In the genomic region with DNA sequence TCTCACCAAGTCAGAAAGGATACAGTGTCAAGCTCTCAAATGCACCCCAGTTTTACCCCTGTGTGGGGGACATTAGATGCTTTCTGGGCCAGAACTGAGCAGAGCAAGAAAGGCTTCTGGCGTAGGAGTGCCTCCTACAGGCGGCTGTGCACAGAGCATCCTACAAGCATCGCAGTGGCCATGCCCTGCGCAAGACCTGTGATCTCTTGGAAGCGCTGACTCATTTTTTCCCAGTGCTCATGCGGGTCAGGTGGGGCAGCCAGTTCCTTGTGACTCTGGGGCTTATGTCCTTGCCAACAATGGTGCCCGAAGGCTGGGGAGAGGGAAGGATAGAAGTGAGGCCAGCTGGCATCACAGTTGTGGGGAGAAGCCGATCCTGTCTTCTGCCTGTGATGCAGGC, we compare ENCODE assay signal across 8 mouse cellular contexts. TPM values are rescaled to one million over a fixed set of nuclear protein-coding genes. Genes with fewer than 3 reads are reported as not detected.
DNase-seq lines count a peak whose midpoint lies in the region; ATAC-seq and TF ChIP-seq lines count a peak whose summit lies in the region.

No protein-coding gene starts in this region.

- H3K9me3 ChIP-seq in heart, embryonic 16.5 days (replicated peaks; ENCODE audit: control insufficient read depth, low read length): no peaks in the 10 kb centered on the region

- no peak overlapping the region for H3K4me2 ChIP-seq in heart, embryonic 16.5 days (ENCODE audit: low read depth, low read length)

- 0 out of 2 replicates have a peak, but pooled peaks cover 2% of the 10 kb centered on the region for H3K4me1 ChIP-seq in heart, embryonic 16.5 days (ENCODE audit: control insufficient read depth, insufficient read depth, low read length)
- H3K4me1 ChIP-seq in small intestine, adult 2 months (ENCODE audit: control insufficient read depth, insufficient read depth, insufficient read length, low read length): no peaks in the 10 kb centered on the region

- no peak overlapping the region for H3K4me3 ChIP-seq in heart, embryonic 16.5 days (ENCODE audit: low read length)
- no peak overlapping the region for H3K4me3 ChIP-seq in small intestine, adult 2 months (ENCODE audit: low read depth, low read length)

- 41% methylated on average over 8 of the region's 8 CpGs for WGBS in heart, embryonic 16.5 days
- 52% methylated on average over 8 of the region's 8 CpGs for WGBS in small intestine, adult 2 months

- DNase-seq in heart, adult 18-20 months: peak; percentile 6 to 46
- DNase-seq in heart, adult 9 months (ENCODE audit: low spot score in 2 of 2): no peak
- DNase-seq in spleen, postnatal 4 days (ENCODE audit: low spot score in 2 of 2): peak; percentile 21 to 67
- no peak for DNase-seq in spleen, adult 12 weeks (ENCODE audit: low spot score)
- peak; percentile 42 for DNase-seq in c-Kit-positive CD71-negative TER-119-negative erythroid progenitor cells, embryonic 14.5 days (ENCODE audit: low read depth)
- DNase-seq in MN1 (ENCODE audit: low spot score): no peak

- ATAC-seq in heart, embryonic 16.5 days (replicated peaks; ENCODE audit: extremely low read depth, insufficient read depth, low FRiP score): 0 out of 2 replicates have a peak, but pooled peaks have one; percentile 49

- TF ChIP-seq POLR2A in small intestine, adult 2 months (IDR thresholded peaks at IDR 0.05; ENCODE audit: low read depth, low read length): no peak

- no peaks in the 10 kb centered on the region for H3K27me3 ChIP-seq in heart, embryonic 16.5 days (ENCODE audit: control insufficient read depth, insufficient read depth, low read length)
- H3K27me3 ChIP-seq in small intestine, adult 2 months (ENCODE audit: control insufficient read depth, insufficient read depth, low read length): no peaks in the 10 kb centered on the region

- no peaks in the 10 kb centered on the region for H3K36me3 ChIP-seq in heart, embryonic 16.5 days (ENCODE audit: control insufficient read depth, insufficient read depth)
- no peaks in the 10 kb centered on the region for H3K36me3 ChIP-seq in small intestine, adult 2 months (ENCODE audit: control insufficient read depth, insufficient read depth, low read length)

- no peak overlapping the region for H3K9ac ChIP-seq in heart, embryonic 16.5 days (ENCODE audit: low read length)

- H3K27ac ChIP-seq in heart, embryonic 16.5 days (ENCODE audit: low read length): no peak overlapping the region
- no peak overlapping the region for H3K27ac ChIP-seq in small intestine, adult 2 months (ENCODE audit: insufficient read depth, low read depth, low read length)

- TF ChIP-seq CTCF in small intestine, adult 2 months (IDR thresholded peaks at IDR 0.05; ENCODE audit: extremely low read depth, insufficient read length, insufficient replicate concordance, low read depth, low read length): peak; percentile 50; the same call in 1 of the 2 replicates

RNA-seq across cellular contexts. Expression of a gene that starts 54.6 kb away (rescaled TPM):
- total RNA-seq in heart, adult 18-20 months (2021): 10 to 100 TPM; 26.4 to 29.1 TPM
- 4.1 and 5.4 TPM in 2 replicates for polyA plus RNA-seq in heart, embryonic 16.5 days (2015; fragmentation: Nextera tagmentation; extraction: Ambion mirVana)
- polyA plus RNA-seq in small intestine, adult 2 months (2012; rRNA removed): 0.56 and 2.7 TPM in 2 replicates

Comparison
In these comparisons a context has a peak if more than half of its experiments do, and no peak if none do; other contexts are left out.
1. DNase-seq: peak in heart, adult 18-20 months (2 of 2), spleen, postnatal 4 days (2 of 2) and c-Kit-positive CD71-negative TER-119-negative erythroid progenitor cells, embryonic 14.5 days (single experiment); none in heart, adult 9 months (0 of 2), spleen, adult 12 weeks (single experiment) and MN1 (single experiment).